In the genomic region with DNA sequence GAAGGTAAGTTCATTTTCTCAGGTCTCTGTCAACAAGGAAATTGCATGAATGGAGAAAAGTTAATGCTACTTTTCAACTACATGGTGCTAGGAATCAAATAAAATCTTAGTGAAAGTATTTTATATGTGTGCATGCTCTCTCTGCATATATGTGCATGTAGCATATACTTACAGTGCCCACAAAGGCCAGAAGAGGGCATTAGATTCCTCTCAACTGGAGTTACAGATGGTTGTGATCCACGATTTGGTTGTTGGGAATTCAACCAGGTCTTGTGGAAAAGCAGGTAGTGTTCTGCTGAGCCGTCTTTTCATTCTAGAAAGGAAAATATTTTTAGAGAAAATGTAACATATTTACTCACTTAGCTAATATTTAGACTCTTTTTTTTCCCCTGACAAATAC, we compare ENCODE assay signal across 20 mouse cellular contexts.
DNase-seq lines count a peak whose midpoint lies in the region; ATAC-seq and TF ChIP-seq lines count a peak whose summit lies in the region.
"Had no signal": no experiment of that assay in that cellular context is flagged by ENCODE, and none has a peak within 500 bp of the region (broad histone marks: within the 10 kb centered on the region; RNA-seq: fewer than 3 reads in every experiment).

No protein-coding gene starts in this region.

- peak; percentile 35; the same call in 1 of the 2 replicates for TF ChIP-seq CTCF in kidney, postnatal 0 days (IDR thresholded peaks at IDR 0.05; ENCODE audit: low read depth)

- no peak overlapping the region for H3K9ac ChIP-seq in kidney, postnatal 0 days (ENCODE audit: low read depth, low read length)
- no peak overlapping the region for H3K9ac ChIP-seq in ES-E14 (ENCODE audit: insufficient read depth, low read depth, low read length, poor library complexity, severe bottlenecking)
- H3K9ac ChIP-seq in hindbrain, embryonic 12.5 days, result no peak overlapping the region
- H3K9ac ChIP-seq: embryonic facial prominence, embryonic 13.5 days; heart, embryonic 12.5 days; hindbrain, embryonic 13.5 days; stomach, embryonic 15.5 days had no signal

- peak; percentile 7 to 8 for DNase-seq in cerebellum, postnatal 10 days
- DNase-seq in cerebellum, postnatal 4 days (ENCODE audit: low spot score in 2 of 2), result no peak
- no peak for DNase-seq in kidney, postnatal 0 days (ENCODE audit: low spot score)
- DNase-seq in kidney, adult 18-20 months, result no peak
- peak; percentile 15 for DNase-seq in ES-E14 (ENCODE audit: low read depth, low spot score)
- peak; percentile 9 for DNase-seq in retina, embryonic 14.5 days (ENCODE audit: low spot score)
- DNase-seq in frontal cortex, postnatal 25 days (ENCODE audit: low spot score in 2 of 2), result no peak
- DNase-seq: adrenal gland, adult 8-10 months; cerebellum, adult 9-10 months; gastrocnemius, postnatal 10 days; kidney, adult 8-10 months; lung, adult 2 months; thymus, postnatal 14 days had no signal

- 84% methylated on average over 2 of the region's 2 CpGs for WGBS in kidney, postnatal 0 days
- WGBS in hindbrain, embryonic 12.5 days, result 77% methylated on average over 2 of the region's 2 CpGs

- in situ Hi-C loops in ES-E14 (cut with MboI; ENCODE audit: low sequenced_read_pairs in 2 of 2, unreplicated experiment in 2 of 2), result no loop called here

- no peak overlapping the region for H3K4me2 ChIP-seq in kidney, postnatal 0 days (ENCODE audit: low read length)
- no peak overlapping the region for H3K4me2 ChIP-seq in hindbrain, embryonic 12.5 days (replicated peaks)
- H3K4me2 ChIP-seq: embryonic facial prominence, embryonic 13.5 days; heart, embryonic 12.5 days; hindbrain, embryonic 13.5 days; stomach, embryonic 15.5 days had no signal

- no peak overlapping the region for H3K4me3 ChIP-seq in kidney, postnatal 0 days (replicated peaks; ENCODE audit: low read depth, low read length)
- H3K4me3 ChIP-seq in ES-E14 (ENCODE audit: insufficient read depth in 1 of 2, low read depth in 1 of 2, low read length in 2 of 2, poor library complexity in 1 of 2, severe bottlenecking in 1 of 2), result no peak overlapping the region
- H3K4me3 ChIP-seq in hindbrain, embryonic 12.5 days, result no peak overlapping the region
- H3K4me3 ChIP-seq: embryonic facial prominence, embryonic 13.5 days; forebrain, embryonic 10.5 days; heart, embryonic 12.5 days; hindbrain, embryonic 13.5 days; midbrain, embryonic 10.5 days; stomach, embryonic 15.5 days had no signal

- no peaks in the 10 kb centered on the region for H3K9me3 ChIP-seq in kidney, postnatal 0 days (replicated peaks; ENCODE audit: low read length)
- no peaks in the 10 kb centered on the region for H3K9me3 ChIP-seq in ES-E14 (ENCODE audit: control insufficient read depth, insufficient read depth, low read depth, low read length)
- no peaks in the 10 kb centered on the region for H3K9me3 ChIP-seq in hindbrain, embryonic 12.5 days (replicated peaks)
- H3K9me3 ChIP-seq: embryonic facial prominence, embryonic 13.5 days; forebrain, embryonic 10.5 days; heart, embryonic 12.5 days; hindbrain, embryonic 13.5 days; midbrain, embryonic 10.5 days; stomach, embryonic 15.5 days had no signal

- no peak for ATAC-seq in kidney, postnatal 0 days (replicated peaks; ENCODE audit: low FRiP score, low read depth)
- no peak for ATAC-seq in hindbrain, embryonic 12.5 days (ENCODE audit: low FRiP score)

- no peak overlapping the region for H3K27ac ChIP-seq in kidney, postnatal 0 days
- no peak overlapping the region for H3K27ac ChIP-seq in ES-E14 (ENCODE audit: insufficient read depth, low read depth, low read length, poor library complexity, severe bottlenecking)
- H3K27ac ChIP-seq in hindbrain, embryonic 12.5 days, result no peak overlapping the region
- H3K27ac ChIP-seq: embryonic facial prominence, embryonic 13.5 days; forebrain, embryonic 10.5 days; hindbrain, embryonic 13.5 days; midbrain, embryonic 10.5 days; stomach, embryonic 15.5 days had no signal

- peaks cover 48% of the 10 kb centered on the region for H3K36me3 ChIP-seq in kidney, postnatal 0 days (ENCODE audit: insufficient read depth, low read length)
- peaks cover 10% of the 10 kb centered on the region for H3K36me3 ChIP-seq in ES-E14 (ENCODE audit: control insufficient read depth, insufficient read depth, low read length, poor library complexity, severe bottlenecking)
- H3K36me3 ChIP-seq in hindbrain, embryonic 12.5 days, result peaks cover 68% of the 10 kb centered on the region

- H3K4me1 ChIP-seq in kidney, postnatal 0 days (replicated peaks; ENCODE audit: insufficient read depth, low read length), result no peaks in the 10 kb centered on the region
- H3K4me1 ChIP-seq in ES-E14 (ENCODE audit: control insufficient read depth in 2 of 2, insufficient read depth in 2 of 2, low read length in 2 of 2, poor library complexity in 1 of 2), result no peaks in the 10 kb centered on the region
- no peaks in the 10 kb centered on the region for H3K4me1 ChIP-seq in hindbrain, embryonic 12.5 days
- H3K4me1 ChIP-seq: embryonic facial prominence, embryonic 13.5 days; forebrain, embryonic 10.5 days; heart, embryonic 12.5 days; hindbrain, embryonic 13.5 days; midbrain, embryonic 10.5 days; stomach, embryonic 15.5 days had no signal

- no peaks in the 10 kb centered on the region for H3K27me3 ChIP-seq in kidney, postnatal 0 days (ENCODE audit: insufficient read depth, low read length)
- H3K27me3 ChIP-seq in hindbrain, embryonic 12.5 days, result no peaks in the 10 kb centered on the region
- H3K27me3 ChIP-seq: embryonic facial prominence, embryonic 13.5 days; heart, embryonic 12.5 days; hindbrain, embryonic 13.5 days; stomach, embryonic 15.5 days had no signal

TF ChIP-seq in ES-E14, 5 proteins besides CTCF, POLR2A, EP300 and RAD21:
- TF ChIP-seq HCFC1 (IDR thresholded peaks at IDR 0.05; ENCODE audit: borderline replicate concordance, insufficient read depth, low read length) (no peak), ZNF384 (IDR thresholded peaks at IDR 0.05; ENCODE audit: low read depth, low read length) (no peak)

Comparison
In these comparisons a context has a peak if more than half of its experiments do, and no peak if none do; other contexts are left out.
1. DNase-seq: peak in cerebellum, postnatal 10 days (2 of 2), ES-E14 (single experiment) and retina, embryonic 14.5 days (single experiment); none in cerebellum, postnatal 4 days (0 of 2), kidney, postnatal 0 days (single experiment), kidney, adult 18-20 months (single experiment) and frontal cortex, postnatal 25 days (0 of 2).